Comparison of ENCODE assay signal across 29 mouse cellular contexts in genomic region chr7:67082751-67083150, GRCm38 (mm10).
"Had no signal": no experiment of that assay in that cellular context is flagged by ENCODE, and none has a peak within 500 bp of the region (broad histone marks: within the 10 kb centered on the region; RNA-seq: fewer than 3 reads in every experiment).

No protein-coding gene starts in this region.

- DNase-seq: heart, postnatal 10 days; heart, postnatal 14 days; heart, postnatal 36 days; kidney, adult 11 months; kidney, adult 18-20 months; kidney, adult 2 months; kidney, adult 8-10 months; kidney, adult 9 months; kidney, postnatal 10 days; kidney, postnatal 14 days; kidney, postnatal 25 days; kidney, postnatal 36 days; kidney, postnatal 4 days; layer of hippocampus, adult 9-11 months; layer of hippocampus, postnatal 36 days had no signal

- H3K9me3 ChIP-seq: heart, embryonic 12.5 days; heart, embryonic 13.5 days; heart, embryonic 15.5 days; hindbrain, embryonic 10.5 days; hindbrain, embryonic 12.5 days; hindbrain, embryonic 13.5 days; hindbrain, embryonic 15.5 days; intestine, embryonic 15.5 days; kidney, embryonic 15.5 days had no signal

- H3K36me3 ChIP-seq: heart, embryonic 12.5 days; heart, embryonic 15.5 days; hindbrain, embryonic 10.5 days; hindbrain, embryonic 12.5 days; hindbrain, embryonic 13.5 days; hindbrain, embryonic 15.5 days; intestine, embryonic 15.5 days; kidney, embryonic 15.5 days had no signal

- H3K27ac ChIP-seq: heart, embryonic 13.5 days; heart, embryonic 15.5 days; hindbrain, embryonic 10.5 days; hindbrain, embryonic 12.5 days; hindbrain, embryonic 13.5 days; hindbrain, embryonic 14.5 days; hindbrain, embryonic 15.5 days; hindbrain, postnatal 0 days; intestine, embryonic 15.5 days; kidney, embryonic 15.5 days; kidney, postnatal 0 days; layer of hippocampus, adult 2 months; left cerebral cortex, adult 2 months had no signal

- H3K27me3 ChIP-seq: heart, embryonic 12.5 days; heart, embryonic 13.5 days; heart, embryonic 15.5 days; hindbrain, embryonic 15.5 days; intestine, embryonic 15.5 days; kidney, embryonic 15.5 days had no signal

- H3K4me1 ChIP-seq: heart, embryonic 12.5 days; heart, embryonic 13.5 days; heart, embryonic 15.5 days; hindbrain, embryonic 10.5 days; hindbrain, embryonic 12.5 days; hindbrain, embryonic 13.5 days; hindbrain, embryonic 15.5 days; intestine, embryonic 15.5 days; kidney, embryonic 15.5 days had no signal

- H3K4me3 ChIP-seq: heart, embryonic 12.5 days; heart, embryonic 13.5 days; heart, embryonic 15.5 days; hindbrain, embryonic 10.5 days; hindbrain, embryonic 12.5 days; hindbrain, embryonic 13.5 days; hindbrain, embryonic 15.5 days; intestine, embryonic 15.5 days; kidney, embryonic 15.5 days; layer of hippocampus, adult 2 months; left cerebral cortex, adult 2 months had no signal
